Mouse (Mus musculus) midbrain, embryonic 16.5 days (tissue): ENCODE results near the gene Adssl1. TPM values are rescaled to one million over a fixed set of nuclear protein-coding genes. Genes with fewer than 3 reads are reported as not detected.

ENCODE experiments used
- ATAC-seq: fragments of 200-750 bp; cut with Nextera tagmentation; 2 replicates; pipeline ENCODE4 v1.8.0; 2017; ENCODE audit warnings: moderate TSS enrichment
- H3K27ac ChIP-seq: fragments of 300-500 bp; sonication (generic); 2 replicates; pipeline ENCODE4 v1.5.1; 2014; ENCODE audit warnings: mild to moderate bottlenecking, low read length, mixed read lengths
- H3K27me3 ChIP-seq: fragments of 300-500 bp; sonication (generic); 2 replicates; pipeline ENCODE4 v1.6.1; 2014; ENCODE audit warnings: low read depth, low read length, mixed read lengths; ENCODE audit not compliant: control insufficient read depth, insufficient read depth
- H3K36me3 ChIP-seq: fragments of 300-500 bp; sonication (generic); 2 replicates; pipeline ENCODE4 v1.6.1; 2014; ENCODE audit warnings: mild to moderate bottlenecking, low read length, moderate library complexity, mixed read lengths; ENCODE audit not compliant: control insufficient read depth, insufficient read depth
- H3K4me1 ChIP-seq: fragments of 300-500 bp; sonication (generic); 2 replicates; pipeline ENCODE4 v1.6.1; 2014; ENCODE audit warnings: mild to moderate bottlenecking, low read length, mixed read lengths; ENCODE audit not compliant: control insufficient read depth, insufficient read depth
- H3K4me2 ChIP-seq: fragments of 300-500 bp; sonication (generic); 2 replicates; pipeline ENCODE4 v1.6.1; 2014; ENCODE audit warnings: mild to moderate bottlenecking, low read length, mixed read lengths
- H3K4me3 ChIP-seq: fragments of 300-500 bp; sonication (generic); 2 replicates; pipeline ENCODE4 v1.5.1; 2014; ENCODE audit warnings: low read depth, mild to moderate bottlenecking, low read length, moderate library complexity, mixed read lengths
- H3K9ac ChIP-seq: fragments of 300-500 bp; sonication (generic); 2 replicates; pipeline ENCODE4 v1.6.1; 2014; ENCODE audit warnings: low read depth, low read length, mixed read lengths
- H3K9me3 ChIP-seq: fragments of 300-500 bp; sonication (generic); replicated peaks from 2 replicates; pipeline ENCODE4 v1.6.1; 2014; ENCODE audit warnings: mild to moderate bottlenecking, low read length, mixed read lengths; ENCODE audit not compliant: control insufficient read depth, poor library complexity, severe bottlenecking
- WGBS: fragments of 180-500 bp; shearing (Covaris S2); extraction: QIAGEN DNeasy Blood & Tissue Kit; methylation state at CpG from one replicate; pipeline ENCODE4 v1.1.7; 2014; 5-methylcytosine and 5-hydroxymethylcytosine counted together
- polyA plus RNA-seq: library from polyadenylated mRNA; unstranded; fragments of >200 nt; fragmentation: Nextera tagmentation; extraction: Ambion mirVana; gene quantifications from 2 replicates; pipeline ENCODE4 v1.2.1, GENCODE M21; 2015

Adssl1 gene
- 4.0 and 4.2 TPM in 2 replicates for polyA plus RNA-seq

GRCm38 (mm10) chr12:112619686-112620353 lies at the start of gene Adssl1:
Gene Adssl1, plus strand, starts transcription at chr12:112620045.
- H3K4me3 ChIP-seq, result peak within 1 kb of the TSS; percentile 55
- H3K4me1 ChIP-seq, result peaks cover 9% of the 10 kb centered on the region; the same call in 1 of the 2 replicates
- peak; percentile 74 for ATAC-seq
- under 1% methylated on average over 52 of the region's 56 CpGs for WGBS
- peak within 1 kb of the TSS; percentile 87 for H3K4me2 ChIP-seq
- no peak within 1 kb of the TSS for H3K27ac ChIP-seq
- no peaks in the 10 kb centered on the region for H3K36me3 ChIP-seq
- peak within 1 kb of the TSS; percentile 65 for H3K9ac ChIP-seq
- peaks cover 11% of the 10 kb centered on the region for H3K27me3 ChIP-seq
- H3K9me3 ChIP-seq, result no peaks in the 10 kb centered on the region

GRCm38 (mm10) chr12:112570160-112570559 lies 49.7 kb upstream of the Adssl1 start:
- no peaks in the 10 kb centered on the region for H3K9me3 ChIP-seq
- 91% methylated on average over 8 of the region's 8 CpGs for WGBS
- no peak overlapping the region for H3K27ac ChIP-seq
- no peak overlapping the region for H3K9ac ChIP-seq
- H3K36me3 ChIP-seq, result no peaks in the 10 kb centered on the region
- no peak for ATAC-seq
- no peaks in the 10 kb centered on the region for H3K4me1 ChIP-seq
- H3K27me3 ChIP-seq, result no peaks in the 10 kb centered on the region
- no peak overlapping the region for H3K4me3 ChIP-seq
- H3K4me2 ChIP-seq, result no peak overlapping the region

- no peaks in the 10 kb centered on the region for H3K27me3 ChIP-seq
- 72% methylated on average over 6 of the region's 6 CpGs for whole genome bisulfite sequencing
- no peak overlapping the region for H3K27ac ChIP-seq
- no peaks in the 10 kb centered on the region for H3K9me3 ChIP-seq
- H3K4me1 ChIP-seq, result no peaks in the 10 kb centered on the region
- no peak overlapping the region for H3K9ac ChIP-seq
- H3K36me3 ChIP-seq, result no peaks in the 10 kb centered on the region
- H3K4me2 ChIP-seq, result no peak overlapping the region
- no peak for ATAC-seq
- H3K4me3 ChIP-seq, result no peak overlapping the region
These were observed 48.8 kb upstream of the Adssl1 start for GRCm38 (mm10) chr12:112571064-112571463.

GRCm38 (mm10) chr12:112575274-112575986 lies 44.4 kb upstream of the Adssl1 start:
- Histone ChIP-seq H3K36me3 (no peaks in the 10 kb centered on the region), H3K4me3 (no peak overlapping the region), H3K9me3 (no peaks in the 10 kb centered on the region), H3K4me2 (no peak overlapping the region), H3K4me1 (peaks cover 3% of the 10 kb centered on the region; the same call in 1 of the 2 replicates), H3K27ac (no peak overlapping the region), H3K9ac (no peak overlapping the region), H3K27me3 (no peaks in the 10 kb centered on the region)
- 84% methylated on average over 8 of the region's 8 CpGs for WGBS
- ATAC-seq, result no peak

DNA sequence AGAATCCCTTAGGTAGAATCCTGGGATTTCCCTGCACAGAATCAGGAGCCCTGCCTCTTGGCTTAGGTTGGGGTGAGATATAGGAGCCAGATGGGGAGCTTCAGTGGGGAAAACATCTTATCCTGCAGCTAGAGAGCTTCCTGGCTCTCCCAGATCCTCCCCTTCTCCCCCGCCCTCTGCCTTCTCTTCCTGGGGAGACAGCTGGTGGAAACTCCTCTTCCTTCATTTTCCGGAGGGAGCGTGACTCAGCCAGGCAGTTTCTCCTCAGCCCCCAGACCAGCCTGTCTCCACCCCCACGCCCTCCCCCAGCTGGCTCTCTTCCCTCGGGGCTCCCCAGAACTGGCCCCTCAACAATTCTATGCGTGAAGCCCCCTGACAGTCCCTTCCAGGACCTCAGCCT lies 43.5 kb upstream of the Adssl1 start:
- H3K9ac ChIP-seq, result no peak overlapping the region
- no peak overlapping the region for H3K4me3 ChIP-seq
- no peaks in the 10 kb centered on the region for H3K9me3 ChIP-seq
- peaks cover 3% of the 10 kb centered on the region; the same call in 1 of the 2 replicates for H3K4me1 ChIP-seq
- no peak for ATAC-seq
- no peaks in the 10 kb centered on the region for H3K27me3 ChIP-seq
- H3K27ac ChIP-seq, result no peak overlapping the region
- 34% methylated on average over 6 of the region's 6 CpGs for whole genome bisulfite sequencing
- no peaks in the 10 kb centered on the region for H3K36me3 ChIP-seq
- no peak overlapping the region for H3K4me2 ChIP-seq

DNA sequence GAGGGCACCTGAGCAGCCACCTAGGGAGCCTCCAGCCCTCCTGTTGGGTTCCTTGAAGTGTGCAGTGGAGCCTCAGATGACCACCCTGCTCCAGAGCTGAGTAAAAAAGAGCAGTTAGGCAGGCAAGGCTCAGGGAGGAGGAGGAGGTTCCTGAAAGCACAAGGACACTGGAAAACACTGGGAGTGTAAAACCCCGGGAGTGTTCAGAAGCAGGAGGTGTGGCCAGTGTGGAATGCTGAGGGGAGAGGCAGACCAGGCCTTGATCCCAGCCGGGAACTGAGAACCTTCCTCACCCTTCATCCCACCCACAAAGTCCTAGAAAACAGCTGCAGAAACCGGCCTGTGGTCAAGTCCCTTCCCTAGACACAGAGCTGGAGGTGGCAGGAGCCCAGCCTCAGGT lies 43.1 kb upstream of the Adssl1 start:
- Histone ChIP-seq H3K4me1 (peaks cover 3% of the 10 kb centered on the region; the same call in 1 of the 2 replicates), H3K9me3 (no peaks in the 10 kb centered on the region), H3K27me3 (no peaks in the 10 kb centered on the region), H3K27ac (no peak overlapping the region), H3K9ac (no peak overlapping the region), H3K4me2 (no peak overlapping the region), H3K4me3 (no peak overlapping the region), H3K36me3 (no peaks in the 10 kb centered on the region)
- ATAC-seq, result no peak
- WGBS, result 18% methylated on average over 3 of the region's 3 CpGs

DNA sequence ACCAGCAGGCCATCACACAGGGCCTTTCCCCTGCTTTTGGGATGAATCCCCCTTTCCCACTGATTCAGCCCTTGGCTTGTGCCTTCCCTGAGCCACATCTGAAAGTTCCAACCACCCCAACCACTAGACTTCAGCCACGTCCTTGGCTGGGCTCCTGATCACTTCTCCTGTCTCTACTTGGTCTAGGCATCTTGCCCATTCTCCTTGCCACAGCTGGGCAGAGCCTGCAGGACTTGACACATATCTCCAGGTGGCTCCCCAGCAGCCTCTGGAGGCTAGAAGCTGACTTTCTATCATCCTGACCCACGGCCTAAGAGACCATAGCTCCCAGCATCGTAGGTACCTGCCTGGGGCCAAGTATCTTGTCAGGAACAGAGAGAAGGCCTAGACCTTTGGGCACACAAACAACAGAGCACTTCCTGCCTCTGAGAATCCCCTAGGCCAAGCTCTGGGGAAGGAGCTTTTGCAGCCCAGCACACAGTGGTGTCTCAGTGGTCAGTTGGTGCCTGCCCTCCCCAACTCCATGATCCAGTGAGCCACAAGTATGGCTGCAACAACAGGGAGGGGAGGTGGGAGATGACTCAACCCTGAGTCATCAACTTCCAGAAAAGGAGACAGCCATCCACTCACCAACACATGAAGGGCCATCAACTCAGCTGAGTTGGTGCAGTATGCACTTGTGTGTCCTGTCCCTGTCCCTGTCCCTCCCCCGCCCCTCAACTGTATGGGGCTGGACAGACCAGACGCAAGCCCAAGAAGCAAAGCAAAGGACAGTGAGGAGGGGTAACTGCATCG lies 41.4 kb upstream of the Adssl1 start:
- no peak for ATAC-seq
- 73% methylated on average over 6 of the region's 6 CpGs for WGBS
- H3K4me1 ChIP-seq, result peaks cover 3% of the 10 kb centered on the region; the same call in 1 of the 2 replicates
- H3K27ac ChIP-seq, result no peak overlapping the region
- no peak overlapping the region for H3K9ac ChIP-seq
- no peaks in the 10 kb centered on the region for H3K36me3 ChIP-seq
- H3K9me3 ChIP-seq, result no peaks in the 10 kb centered on the region
- no peak overlapping the region for H3K4me2 ChIP-seq
- H3K27me3 ChIP-seq, result no peaks in the 10 kb centered on the region
- no peak overlapping the region for H3K4me3 ChIP-seq

DNA sequence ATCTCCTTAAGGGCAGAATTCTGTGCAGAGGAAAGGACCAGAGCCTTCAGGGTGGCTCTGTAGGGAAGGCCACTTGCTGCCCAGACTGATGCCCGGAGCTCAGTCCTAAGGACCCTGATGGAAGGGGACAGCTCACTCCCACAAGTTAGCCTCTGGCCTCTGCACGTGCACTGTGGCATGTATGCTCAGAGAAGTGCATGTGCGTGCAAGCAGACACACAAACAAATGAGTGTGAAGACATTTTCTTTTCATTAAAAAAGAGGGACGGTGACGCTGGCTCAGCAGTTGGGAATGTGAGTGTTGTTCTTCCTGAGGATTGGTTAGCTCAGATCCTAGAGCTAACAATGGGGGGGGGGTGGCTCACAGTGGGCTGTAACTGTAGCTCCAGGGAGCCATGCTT lies 40.4 kb upstream of the Adssl1 start:
- H3K4me2 ChIP-seq, result no peak overlapping the region
- peaks cover 3% of the 10 kb centered on the region; the same call in 1 of the 2 replicates for H3K4me1 ChIP-seq
- no peaks in the 10 kb centered on the region for H3K9me3 ChIP-seq
- H3K27me3 ChIP-seq, result no peaks in the 10 kb centered on the region
- no peak for ATAC-seq
- H3K27ac ChIP-seq, result no peak overlapping the region
- no peaks in the 10 kb centered on the region for H3K36me3 ChIP-seq
- no peak overlapping the region for H3K9ac ChIP-seq
- no peak overlapping the region for H3K4me3 ChIP-seq
- WGBS, result 49% methylated on average over 5 of the region's 5 CpGs
